Mouse (Mus musculus): ENCODE measurements around the gene Pdzd7. TPM values are rescaled to one million over a fixed set of nuclear protein-coding genes. Genes with fewer than 3 reads are reported as not detected.

Pdzd7 gene
- not detected in 2 replicates for total RNA-seq (2017)

- no peak for ATAC-seq (replicated peaks in 1 of 2; ENCODE audit: insufficient read depth in 1 of 2, low FRiP score in 2 of 2, low TSS enrichment in 1 of 2, low read depth in 1 of 2, poor library complexity in 2 of 2, severe bottlenecking in 2 of 2)
Measured at GRCm38 (mm10) chr19:45045651-45046050, at the start of gene Pdzd7. Gene Pdzd7, minus strand, starts transcription at chr19:45045717.

- ATAC-seq (replicated peaks in 1 of 2; ENCODE audit: insufficient read depth in 1 of 2, low FRiP score in 2 of 2, low TSS enrichment in 1 of 2, low read depth in 1 of 2, poor library complexity in 2 of 2, severe bottlenecking in 2 of 2): no peak
Measured at GRCm38 (mm10) chr19:45081841-45082550, 36.5 kb upstream of the Pdzd7 start.

- ATAC-seq (replicated peaks in 1 of 2; ENCODE audit: insufficient read depth in 1 of 2, low FRiP score in 2 of 2, low TSS enrichment in 1 of 2, low read depth in 1 of 2, poor library complexity in 2 of 2, severe bottlenecking in 2 of 2): peak in 1 of 2 experiments; percentile 36; a peak in 1 of 4 replicates
Measured at GRCm38 (mm10) chr19:45081279-45081678, 35.8 kb upstream of the Pdzd7 start.

- no peak for ATAC-seq (replicated peaks in 1 of 2; ENCODE audit: insufficient read depth in 1 of 2, low FRiP score in 2 of 2, low TSS enrichment in 1 of 2, low read depth in 1 of 2, poor library complexity in 2 of 2, severe bottlenecking in 2 of 2)
Measured at GRCm38 (mm10) chr19:45080711-45081110, 35.2 kb upstream of the Pdzd7 start.

- peak; percentile 20 to 22; a peak in 2 of 4 replicates for ATAC-seq (replicated peaks in 1 of 2; ENCODE audit: insufficient read depth in 1 of 2, low FRiP score in 2 of 2, low TSS enrichment in 1 of 2, low read depth in 1 of 2, poor library complexity in 2 of 2, severe bottlenecking in 2 of 2)
Measured at GRCm38 (mm10) chr19:45079769-45080515, 34.4 kb upstream of the Pdzd7 start.

- ATAC-seq (replicated peaks in 1 of 2; ENCODE audit: insufficient read depth in 1 of 2, low FRiP score in 2 of 2, low TSS enrichment in 1 of 2, low read depth in 1 of 2, poor library complexity in 2 of 2, severe bottlenecking in 2 of 2): no peak
Measured at GRCm38 (mm10) chr19:45078971-45079764, 33.7 kb upstream of the Pdzd7 start.

- no peak for ATAC-seq (replicated peaks in 1 of 2; ENCODE audit: insufficient read depth in 1 of 2, low FRiP score in 2 of 2, low TSS enrichment in 1 of 2, low read depth in 1 of 2, poor library complexity in 2 of 2, severe bottlenecking in 2 of 2)
Measured at GRCm38 (mm10) chr19:45077742-45078645, 32.5 kb upstream of the Pdzd7 start.

GRCm38 (mm10) chr19:45076586-45077510 lies 31.3 kb upstream of the Pdzd7 start:
- ATAC-seq (replicated peaks in 1 of 2; ENCODE audit: insufficient read depth in 1 of 2, low FRiP score in 2 of 2, low TSS enrichment in 1 of 2, low read depth in 1 of 2, poor library complexity in 2 of 2, severe bottlenecking in 2 of 2): peak in 1 of 2 experiments; percentile 26; a peak in 1 of 4 replicates

- ATAC-seq (replicated peaks in 1 of 2; ENCODE audit: insufficient read depth in 1 of 2, low FRiP score in 2 of 2, low TSS enrichment in 1 of 2, low read depth in 1 of 2, poor library complexity in 2 of 2, severe bottlenecking in 2 of 2): no peak
Measured at GRCm38 (mm10) chr19:45076036-45076575, 30.6 kb upstream of the Pdzd7 start.

- ATAC-seq (replicated peaks in 1 of 2; ENCODE audit: insufficient read depth in 1 of 2, low FRiP score in 2 of 2, low TSS enrichment in 1 of 2, low read depth in 1 of 2, poor library complexity in 2 of 2, severe bottlenecking in 2 of 2): peak; percentile 33 to 48; a peak in 2 of 4 replicates
Measured at GRCm38 (mm10) chr19:45075323-45076035, 30.0 kb upstream of the Pdzd7 start.

- peak; percentile 55 to 59 for ATAC-seq (replicated peaks in 1 of 2; ENCODE audit: insufficient read depth in 1 of 2, low FRiP score in 2 of 2, low TSS enrichment in 1 of 2, low read depth in 1 of 2, poor library complexity in 2 of 2, severe bottlenecking in 2 of 2)
Measured at GRCm38 (mm10) chr19:45074580-45075322, 29.2 kb upstream of the Pdzd7 start, which contains the start of gene Kazald1. Gene Kazald1, plus strand, starts transcription at chr19:45075241.

GRCm38 (mm10) chr19:45073871-45074542 lies 28.5 kb upstream of the Pdzd7 start:
- ATAC-seq (replicated peaks in 1 of 2; ENCODE audit: insufficient read depth in 1 of 2, low FRiP score in 2 of 2, low TSS enrichment in 1 of 2, low read depth in 1 of 2, poor library complexity in 2 of 2, severe bottlenecking in 2 of 2): 0 out of 4 replicates have a peak, but pooled peaks of 1 of the 2 experiments have one; percentile 39

- ATAC-seq (replicated peaks in 1 of 2; ENCODE audit: insufficient read depth in 1 of 2, low FRiP score in 2 of 2, low TSS enrichment in 1 of 2, low read depth in 1 of 2, poor library complexity in 2 of 2, severe bottlenecking in 2 of 2): no peak
Measured at GRCm38 (mm10) chr19:45067758-45068510, 22.4 kb upstream of the Pdzd7 start.

Data from hematopoietic stem cell, adult 5-6 weeks (primary cell).